Mouse (Mus musculus): Measurements from ENCODE around the gene Katnb1. TPM values are rescaled to one million over a fixed set of nuclear protein-coding genes. Genes with fewer than 3 reads are reported as not detected.

Gene Katnb1
- polyA plus RNA-seq, 1 experiment from 2014 or later: 24.8 TPM

DNA sequence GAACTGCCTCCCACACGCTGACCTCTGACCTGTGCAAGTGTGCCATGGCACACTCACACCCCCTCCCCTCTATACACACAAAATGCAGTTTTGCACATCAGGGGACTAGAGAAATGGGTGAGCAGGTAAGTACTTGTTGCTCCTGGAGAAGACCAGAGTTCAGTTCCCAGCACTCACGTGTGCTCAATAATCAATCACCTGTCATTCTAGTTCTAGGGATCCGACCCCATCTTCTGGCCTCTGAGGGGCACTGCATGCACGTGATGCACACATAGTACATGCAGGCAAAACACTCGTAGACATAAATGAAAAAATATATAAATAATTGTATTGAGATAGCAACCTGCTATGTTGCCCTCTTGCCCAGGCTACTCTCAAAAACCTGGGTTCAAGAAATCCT lies 65.9 kb downstream of the Katnb1 start:
- WGBS: 88% methylated on average over 5 of the region's 5 CpGs
- ATAC-seq (ENCODE audit: low FRiP score): no peak

DNA sequence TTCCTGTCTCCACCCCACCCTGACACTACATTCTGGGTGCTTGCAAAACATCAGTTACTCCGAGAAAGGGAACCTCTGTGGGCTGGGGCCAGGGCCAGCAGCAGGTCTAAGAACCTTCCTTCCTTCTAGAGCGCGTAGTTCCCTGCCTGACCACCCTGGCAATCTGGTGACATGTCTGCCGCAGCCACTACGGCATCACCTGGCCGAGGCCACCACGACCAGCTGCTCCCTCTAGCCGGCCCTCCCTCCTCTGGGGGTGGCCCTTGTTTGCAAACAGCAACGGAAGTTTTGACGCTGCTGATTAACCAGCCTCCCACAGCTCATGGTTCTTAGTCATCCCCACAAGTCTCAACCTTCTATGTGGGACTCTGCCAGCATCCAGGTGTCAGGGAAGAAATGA lies 68.4 kb downstream of the Katnb1 start:
- ATAC-seq (ENCODE audit: low FRiP score): no peak
- WGBS: 53% methylated on average over 10 of the region's 10 CpGs
- Histone ChIP-seq H3K9me3 (ENCODE audit: control insufficient read depth, low read length) (no peaks in the 10 kb centered on the region), H3K36me3 (ENCODE audit: control insufficient read depth, insufficient read depth, low read length) (no peaks in the 10 kb centered on the region), H3K4me3 (ENCODE audit: low read depth, low read length) (no peak overlapping the region), H3K4me2 (replicated peaks; ENCODE audit: low read depth, low read length) (no peak overlapping the region), H3K27ac (ENCODE audit: low read depth, low read length) (no peak overlapping the region), H3K27me3 (ENCODE audit: control insufficient read depth, insufficient read depth, low read length) (no peaks in the 10 kb centered on the region), H3K4me1 (replicated peaks; ENCODE audit: control insufficient read depth, insufficient read depth, low read length) (no peaks in the 10 kb centered on the region), H3K9ac (ENCODE audit: low read depth, low read length) (no peak overlapping the region)
- no peak for DNase-seq (ENCODE audit: low spot score)

More for the DNA sequence above, 65.9 kb downstream of the Katnb1 start:
- no peak for DNase-seq (ENCODE audit: low spot score)
- Histone ChIP-seq H3K27ac (ENCODE audit: low read depth, low read length) (no peak overlapping the region), H3K4me1 (replicated peaks; ENCODE audit: control insufficient read depth, insufficient read depth, low read length) (peaks cover 3% of the 10 kb centered on the region), H3K4me2 (replicated peaks; ENCODE audit: low read depth, low read length) (no peak overlapping the region), H3K36me3 (ENCODE audit: control insufficient read depth, insufficient read depth, low read length) (no peaks in the 10 kb centered on the region), H3K9ac (ENCODE audit: low read depth, low read length) (no peak overlapping the region), H3K27me3 (ENCODE audit: control insufficient read depth, insufficient read depth, low read length) (no peaks in the 10 kb centered on the region), H3K9me3 (ENCODE audit: control insufficient read depth, low read length) (no peaks in the 10 kb centered on the region), H3K4me3 (ENCODE audit: low read depth, low read length) (no peak overlapping the region)

DNA sequence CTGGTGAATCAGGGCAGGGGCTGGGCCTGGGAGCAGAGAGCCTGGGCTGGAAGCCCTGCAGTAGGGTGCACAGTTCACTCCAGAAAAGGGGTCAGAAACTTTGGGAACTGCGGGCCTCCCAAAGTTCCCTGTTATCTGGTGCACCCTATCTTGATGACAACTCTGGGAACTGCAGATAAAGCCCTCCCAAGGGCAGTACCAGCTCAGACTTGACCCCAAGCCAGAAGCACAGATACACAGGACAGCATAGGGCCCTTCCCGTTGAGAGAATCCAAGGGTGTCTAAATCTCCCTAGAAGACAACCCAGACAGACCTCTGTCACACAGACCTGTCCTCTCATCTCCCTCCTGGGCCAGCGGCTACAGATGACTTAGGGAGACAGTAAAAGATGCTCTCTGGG lies 69.6 kb downstream of the Katnb1 start:
- DNase-seq (ENCODE audit: low spot score) (no peak), ATAC-seq (ENCODE audit: low FRiP score) (no peak)
- H3K9ac ChIP-seq (ENCODE audit: low read depth, low read length): no peak overlapping the region

More for the DNA sequence above, 69.6 kb downstream of the Katnb1 start:
- Histone ChIP-seq H3K36me3 (ENCODE audit: control insufficient read depth, insufficient read depth, low read length) (no peaks in the 10 kb centered on the region), H3K4me3 (ENCODE audit: low read depth, low read length) (no peak overlapping the region), H3K9me3 (ENCODE audit: control insufficient read depth, low read length) (no peaks in the 10 kb centered on the region), H3K27ac (ENCODE audit: low read depth, low read length) (no peak overlapping the region), H3K27me3 (ENCODE audit: control insufficient read depth, insufficient read depth, low read length) (no peaks in the 10 kb centered on the region), H3K4me1 (replicated peaks; ENCODE audit: control insufficient read depth, insufficient read depth, low read length) (no peaks in the 10 kb centered on the region), H3K4me2 (replicated peaks; ENCODE audit: low read depth, low read length) (no peak overlapping the region)
- WGBS: 90% methylated on average over 3 of the region's 3 CpGs

Other genes starting within 250 kb of the Katnb1 start
- gene Coq9, start 242.9 kb upstream of the Katnb1 start, polyA plus RNA-seq (2014; fragmentation: Nextera tagmentation; extraction: Ambion mirVana): 52.3 and 55.0 TPM in 2 replicates
- gene Ciapin1, start 242.8 kb upstream of the Katnb1 start, polyA plus RNA-seq (2014; fragmentation: Nextera tagmentation; extraction: Ambion mirVana): 124 and 145 TPM in 2 replicates
- 159 and 165 TPM in 2 replicates for gene Polr2c, start 223.7 kb upstream of the Katnb1 start, polyA plus RNA-seq (2014; fragmentation: Nextera tagmentation; extraction: Ambion mirVana)
- gene Dok4, start 204.9 kb upstream of the Katnb1 start, polyA plus RNA-seq (2014; fragmentation: Nextera tagmentation; extraction: Ambion mirVana): 13.5 and 14.7 TPM in 2 replicates
- gene Ccdc102a, start 163.1 kb upstream of the Katnb1 start, polyA plus RNA-seq (2014; fragmentation: Nextera tagmentation; extraction: Ambion mirVana): 18.5 and 19.2 TPM in 2 replicates
- 0.14 TPM in 2 replicates for gene Adgrg5, start 157.5 kb upstream of the Katnb1 start, polyA plus RNA-seq (2014; fragmentation: Nextera tagmentation; extraction: Ambion mirVana)
- 138 and 160 TPM in 2 replicates for gene Adgrg1, start 106.4 kb upstream of the Katnb1 start, polyA plus RNA-seq (2014; fragmentation: Nextera tagmentation; extraction: Ambion mirVana)
- 2.5 and 4.7 TPM in 2 replicates for gene Adgrg3, start 63.5 kb upstream of the Katnb1 start, polyA plus RNA-seq (2014; fragmentation: Nextera tagmentation; extraction: Ambion mirVana)
- gene Drc7, start 26.1 kb upstream of the Katnb1 start, polyA plus RNA-seq (2014; fragmentation: Nextera tagmentation; extraction: Ambion mirVana): 1.0 and 1.2 TPM in 2 replicates
- gene Kifc3, start 121.6 kb downstream of the Katnb1 start, polyA plus RNA-seq (2014; fragmentation: Nextera tagmentation; extraction: Ambion mirVana): 5.2 and 5.7 TPM in 2 replicates
- gene Cngb1, start 225.4 kb downstream of the Katnb1 start, polyA plus RNA-seq (2014; fragmentation: Nextera tagmentation; extraction: Ambion mirVana): 0.66 and 0.71 TPM in 2 replicates
- gene Tepp, start 229.4 kb downstream of the Katnb1 start, polyA plus RNA-seq (2014; fragmentation: Nextera tagmentation; extraction: Ambion mirVana): not detected in 2 replicates

Data from hindbrain, embryonic 11.5 days (tissue).